Mouse (Mus musculus): ENCODE measurements around the gene Adck2. TPM values are rescaled to one million over a fixed set of nuclear protein-coding genes. Genes with fewer than 3 reads are reported as not detected.

Gene Adck2
- total RNA-seq, 2 experiments from 2014 or later = 28.5 to 31.7 TPM

- peak; percentile 30 to 43 for DNase-seq (ENCODE audit: low spot score in 2 of 2)
- intact Hi-C loops (cut with DNase I) = loop anchor here (5.0 kb wide), 1 partner anchor 65 kb away; no protein-coding TSS in a partner anchor
Observed at GRCm38 (mm10) chr6:39556900-39557659, 16.6 kb upstream of the Adck2 start.

- intact Hi-C loops (cut with DNase I) = loop anchor here (5.0 kb wide), 1 partner anchor 65 kb away; no protein-coding TSS in a partner anchor
- peak; percentile 83 to 84 for DNase-seq (ENCODE audit: low spot score in 2 of 2)
Observed at GRCm38 (mm10) chr6:39557723-39558261, 15.9 kb upstream of the Adck2 start, which contains the start of gene Dennd2a. Dennd2a (minus strand) TSS chr6:39557867.

DNA sequence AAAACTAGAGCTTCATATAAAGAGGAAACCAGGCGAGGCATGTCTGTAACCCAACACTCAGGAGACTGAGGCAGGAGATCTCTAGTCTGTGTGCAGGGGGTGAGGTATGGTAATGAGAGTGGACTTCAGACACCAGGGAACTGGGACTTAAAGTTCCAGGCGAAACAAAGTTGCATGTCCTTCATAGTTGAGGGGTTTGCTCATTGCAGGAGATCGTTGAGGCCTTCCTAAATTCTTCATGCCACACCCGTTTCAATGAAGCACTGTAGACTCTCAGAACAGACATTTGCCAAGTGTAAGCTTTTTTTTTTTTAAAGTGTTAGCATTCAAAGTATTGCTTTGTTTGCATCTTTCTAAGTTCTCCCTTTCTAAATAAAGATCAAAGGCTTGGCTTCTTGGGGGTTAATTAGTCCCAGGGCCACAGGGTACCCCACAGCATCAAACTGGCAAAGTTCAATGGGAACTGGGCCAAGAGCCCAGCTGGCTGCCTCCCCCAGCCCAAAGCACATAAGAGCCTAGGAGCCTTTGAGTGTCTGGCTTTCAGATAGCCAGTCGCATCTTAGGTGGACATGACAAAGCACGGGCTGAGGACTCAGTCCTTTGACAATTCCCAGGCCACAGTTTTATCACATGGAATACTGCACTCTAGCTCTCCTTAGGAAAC, 14.3 kb upstream of the Adck2 start:
- intact Hi-C loops (cut with DNase I) = loop anchor here (5.0 kb wide), 1 partner anchor 67 kb away; no protein-coding TSS in a partner anchor
- DNase-seq (ENCODE audit: low spot score in 2 of 2) = no peak

DNA sequence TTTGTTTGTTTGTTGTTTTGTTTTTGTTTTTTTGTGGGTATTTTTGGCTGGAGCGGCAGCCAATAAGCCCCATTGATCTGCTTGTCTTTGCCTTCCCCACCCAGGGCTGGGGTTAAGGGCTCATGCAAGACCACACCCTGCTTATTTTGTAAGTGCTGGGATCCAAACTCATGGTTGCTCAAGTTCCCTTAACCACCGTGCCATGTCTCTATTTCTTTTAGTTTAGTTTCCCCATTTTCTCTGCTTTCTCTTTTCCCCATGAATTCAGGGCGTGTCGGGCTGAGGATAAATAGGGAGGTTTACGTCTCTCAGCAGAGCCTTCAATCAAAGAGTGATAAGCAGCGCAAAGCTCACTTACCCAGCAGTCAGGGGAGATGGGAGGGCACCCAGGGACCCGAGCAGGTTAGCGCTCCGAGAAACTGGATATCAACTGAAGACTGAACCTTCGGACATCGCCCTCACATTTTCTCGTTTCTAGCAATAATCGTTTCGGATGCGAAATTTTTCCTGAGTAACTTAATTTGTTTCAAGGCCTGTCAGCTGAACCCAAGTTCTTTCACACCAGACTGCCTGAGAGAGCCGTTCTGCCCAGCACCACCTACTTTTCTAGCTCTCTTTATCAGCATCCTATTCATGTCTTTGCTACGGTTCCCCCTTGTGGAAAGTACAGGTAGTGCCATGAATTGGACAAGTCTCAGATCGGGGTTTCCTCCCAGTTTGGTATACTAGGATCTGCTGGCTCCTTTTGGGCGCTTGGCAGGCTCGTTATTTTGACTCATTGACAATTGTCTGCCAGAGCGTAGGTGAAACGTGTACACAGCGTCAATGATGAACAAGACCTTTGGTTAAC, 11.3 kb upstream of the Adck2 start:
- intact Hi-C loops (cut with DNase I) = loop anchor here (2.0 kb wide), 1 partner anchor 98 kb away; no protein-coding TSS in a partner anchor
- DNase-seq (ENCODE audit: low spot score in 2 of 2) = peak; percentile 77 to 82

GRCm38 (mm10) chr6:39567528-39567927, 6.1 kb upstream of the Adck2 start:
- intact Hi-C loops (cut with DNase I) = no loop called here
- no peak for DNase-seq (ENCODE audit: low spot score in 2 of 2)

DNA sequence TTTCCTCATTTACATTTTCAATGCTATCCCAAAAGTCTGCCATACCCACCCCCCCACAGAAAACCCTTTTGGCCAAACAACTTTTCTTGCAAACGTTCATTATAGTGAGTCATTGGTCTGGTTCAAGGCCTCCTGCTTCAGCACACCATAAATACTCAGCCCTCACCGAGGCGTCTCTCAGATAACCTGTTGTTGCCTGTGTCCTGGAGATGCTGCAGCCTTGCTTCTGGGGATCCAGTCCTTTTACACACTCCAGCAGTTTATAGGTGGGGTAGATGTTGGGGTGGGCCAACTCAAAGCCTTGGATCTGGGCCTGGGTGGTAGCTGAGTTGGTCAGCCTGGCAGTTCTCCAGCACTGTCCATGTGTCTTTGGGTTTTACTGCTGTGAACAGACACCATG, 3.2 kb upstream of the Adck2 start:
- intact Hi-C loops (cut with DNase I) = loop anchor here (5.0 kb wide), 1 partner anchor 153 kb away; no protein-coding TSS in a partner anchor
- DNase-seq (ENCODE audit: low spot score in 2 of 2) = no peak

- intact Hi-C loops (cut with DNase I) = loop anchor here (5.0 kb wide), 1 partner anchor 157 kb away; no protein-coding TSS in a partner anchor
Observed at GRCm38 (mm10) chr6:39574555-39574869, 839 bp downstream of the Adck2 start.

DNA sequence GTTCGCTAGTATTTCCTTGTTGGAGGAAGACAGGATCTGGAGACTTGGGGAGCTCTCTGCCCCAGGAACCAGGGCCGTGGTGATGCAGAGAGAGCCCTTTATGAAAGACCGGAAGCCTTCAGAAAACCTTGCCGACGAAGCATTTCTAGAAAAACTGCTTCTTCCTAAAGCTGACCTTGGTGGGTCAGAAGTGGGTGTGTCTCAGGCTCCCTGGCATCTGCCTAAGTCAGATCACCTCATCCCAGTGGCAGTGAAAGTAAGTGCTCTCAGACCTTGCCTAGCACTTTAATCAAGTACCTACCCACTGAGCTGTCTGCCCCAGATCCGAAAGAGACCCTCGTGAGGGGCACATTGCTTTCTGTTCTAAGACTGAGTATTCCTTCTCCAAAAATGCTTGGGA, 1.3 kb downstream of the Adck2 start:
- intact Hi-C loops (cut with DNase I) = loop anchor here (5.0 kb wide), 1 partner anchor 158 kb away; no protein-coding TSS in a partner anchor
- no peak for DNase-seq (ENCODE audit: low spot score in 2 of 2)

More at GRCm38 (mm10) chr6:39574555-39574869, 839 bp downstream of the Adck2 start:
- DNase-seq (ENCODE audit: low spot score in 2 of 2) = no peak

GRCm38 (mm10) chr6:39579552-39579951, 5.9 kb downstream of the Adck2 start:
- intact Hi-C loops (cut with DNase I) = no loop called here
- peak in 1 of 2 experiments; percentile 32 for DNase-seq (ENCODE audit: low spot score in 2 of 2)

- intact Hi-C loops (cut with DNase I) = no loop called here
- DNase-seq (ENCODE audit: low spot score in 2 of 2) = no peak
Observed at GRCm38 (mm10) chr6:39580558-39580957, 6.9 kb downstream of the Adck2 start.

GRCm38 (mm10) chr6:39581087-39581784, 7.6 kb downstream of the Adck2 start:
- no peak for DNase-seq (ENCODE audit: low spot score in 2 of 2)
- intact Hi-C loops (cut with DNase I) = no loop called here

GRCm38 (mm10) chr6:39585517-39585916, 11.8 kb downstream of the Adck2 start, which contains the start of gene Gm42420:
Gm42420 (plus strand) TSS chr6:39585753.
- intact Hi-C loops (cut with DNase I) = no loop called here
- no peak for DNase-seq (ENCODE audit: low spot score in 2 of 2)

DNA sequence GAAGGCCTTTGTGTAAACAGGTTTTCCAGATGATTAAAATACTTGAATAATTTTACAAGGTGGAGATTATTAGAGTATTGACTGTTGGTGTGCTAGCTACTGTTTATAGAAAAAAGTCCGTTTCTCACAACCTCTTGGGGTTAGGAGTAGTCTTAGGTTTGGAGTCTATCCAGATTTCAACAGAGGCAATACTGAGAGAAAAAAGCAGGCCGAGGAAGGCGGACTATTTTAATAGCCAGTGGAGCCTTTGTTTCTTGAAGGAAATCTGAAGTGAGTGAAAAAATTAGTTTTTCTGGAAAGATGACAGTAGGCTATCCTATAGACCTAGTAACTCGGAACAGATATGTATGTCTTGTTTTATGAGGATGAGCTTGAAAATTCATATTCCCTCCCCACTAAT, 17.8 kb downstream of the Adck2 start:
- intact Hi-C loops (cut with DNase I) = no loop called here
- DNase-seq (ENCODE audit: low spot score in 2 of 2) = no peak

DNA sequence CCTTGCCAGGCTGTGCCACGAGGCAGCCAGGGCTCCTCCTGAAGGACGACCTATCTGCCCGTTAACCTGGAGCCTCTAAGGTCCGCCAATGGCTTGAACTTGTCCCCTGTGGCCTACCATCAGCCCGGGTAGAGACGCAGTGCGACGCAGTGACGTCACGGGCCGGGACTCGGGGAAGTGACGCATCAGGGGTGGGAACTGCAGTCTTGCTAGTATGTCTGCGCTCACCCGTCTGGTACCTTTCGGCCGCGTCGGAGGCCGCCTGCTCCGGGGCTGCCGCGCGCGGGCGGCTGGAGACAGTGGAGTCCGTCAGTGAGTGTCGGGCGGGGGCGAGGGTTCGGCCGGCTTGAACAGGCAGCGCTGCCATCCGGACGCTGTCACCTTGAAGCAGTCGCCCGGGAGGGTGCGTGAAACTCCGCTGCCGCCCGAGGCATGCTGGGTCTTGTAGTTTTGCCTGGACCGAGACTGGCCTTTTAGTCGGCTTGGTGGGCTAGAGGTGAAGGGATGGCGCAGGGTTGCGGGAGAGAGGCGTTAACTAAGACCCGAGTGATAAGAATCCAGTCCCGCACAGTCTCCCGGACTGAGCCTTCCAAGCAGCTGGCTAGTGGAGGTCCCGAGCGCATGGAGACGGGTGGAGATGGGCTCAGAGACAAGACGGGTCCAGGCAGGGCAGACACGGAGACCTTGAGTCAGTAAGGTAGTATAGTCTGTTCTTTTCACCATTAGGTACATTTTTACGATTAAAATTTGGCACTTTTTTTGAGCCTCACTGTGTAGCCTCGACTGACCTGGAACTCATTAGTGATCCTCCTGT, 18.9 kb downstream of the Adck2 start, which contains the start of gene Ndufb2:
TSS of gene Ndufb2 (plus strand) at position 174 of the 814 bp plus-strand sequence.
- DNase-seq (ENCODE audit: low spot score in 2 of 2) = peak; percentile 96 to 97

DNA sequence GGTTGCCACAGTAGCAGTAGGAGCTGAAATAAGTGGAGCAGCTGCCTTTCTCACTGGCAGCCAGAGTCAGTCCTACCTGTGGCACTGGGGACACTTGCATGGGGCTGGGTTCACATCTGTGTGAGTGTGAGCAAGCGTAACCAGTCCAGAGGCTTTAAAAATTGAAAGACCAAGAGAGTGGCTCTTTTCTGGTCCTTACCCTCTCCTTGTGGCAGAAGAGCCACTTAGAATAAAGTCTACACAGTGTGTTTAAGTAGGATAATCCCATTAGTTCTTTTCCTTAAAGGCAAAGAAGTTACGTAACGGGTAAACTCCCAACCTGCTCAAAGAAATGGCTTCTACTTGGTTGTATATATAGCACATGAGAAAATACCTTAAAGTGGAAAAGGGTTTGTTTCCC, 27.2 kb downstream of the Adck2 start:
- intact Hi-C loops (cut with DNase I) = no loop called here

More for the DNA sequence above, 18.9 kb downstream of the Adck2 start, which contains the start of gene Ndufb2:
- intact Hi-C loops (cut with DNase I) = no loop called here

GRCm38 (mm10) chr6:39601828-39602227, 28.2 kb downstream of the Adck2 start:
- DNase-seq (ENCODE audit: low spot score in 2 of 2) = no peak
- intact Hi-C loops (cut with DNase I) = no loop called here

More for the DNA sequence above, 27.2 kb downstream of the Adck2 start:
- no peak for DNase-seq (ENCODE audit: low spot score in 2 of 2)

DNA sequence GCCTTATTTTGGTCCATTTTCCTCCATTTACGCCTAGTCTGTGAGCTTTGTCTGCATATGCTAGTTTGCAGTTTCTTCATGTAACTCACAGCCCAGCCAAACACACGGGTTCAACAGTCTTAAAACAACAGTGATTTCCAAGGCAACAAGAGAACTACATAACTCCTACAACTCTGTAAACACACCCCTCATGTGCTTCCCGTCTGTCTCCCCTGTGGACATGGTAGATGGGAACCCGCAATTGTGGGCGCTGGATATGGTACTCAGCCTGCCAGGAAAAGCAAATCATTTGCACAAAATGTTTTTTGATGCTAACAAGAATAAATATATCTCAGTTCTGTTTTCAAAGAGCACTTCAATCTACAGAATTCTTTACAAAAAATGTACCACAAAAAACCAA, 30.9 kb downstream of the Adck2 start:
- intact Hi-C loops (cut with DNase I) = no loop called here
- no peak for DNase-seq (ENCODE audit: low spot score in 2 of 2)

DNA sequence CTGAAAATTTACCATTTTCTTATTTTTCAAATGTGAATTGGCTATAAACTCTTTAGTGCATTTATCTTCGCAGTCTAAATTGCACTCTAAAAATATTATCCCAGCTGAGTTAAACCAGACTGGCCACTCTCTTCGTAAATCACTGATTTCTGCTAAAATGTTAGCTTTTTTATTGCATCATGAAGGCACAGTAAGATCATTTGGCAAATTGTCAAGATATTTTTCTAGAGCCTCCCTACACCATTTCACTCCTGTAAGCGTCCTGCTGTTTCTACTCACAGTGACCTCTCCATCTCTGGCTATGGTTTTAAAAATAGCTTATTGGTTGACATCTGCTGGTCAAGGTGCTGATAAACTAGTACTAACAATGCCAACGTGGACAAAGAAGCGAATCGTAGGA, 32.4 kb downstream of the Adck2 start:
- no peak for DNase-seq (ENCODE audit: low spot score in 2 of 2)
- intact Hi-C loops (cut with DNase I) = no loop called here
